Mouse (Mus musculus) small intestine, adult 2 months (tissue): Measurements from ENCODE around the gene Wdr6. TPM values are rescaled to one million over a fixed set of nuclear protein-coding genes. Genes with fewer than 3 reads are reported as not detected.

ENCODE experiments used
- H3K27ac ChIP-seq: fragments of 200-500 bp; 2 replicates; pipeline ENCODE4 v1.5.1; 2012; ENCODE audit warnings: low read depth, low read length, control low read depth, inconsistent platforms; ENCODE audit not compliant: insufficient read depth
- H3K27me3 ChIP-seq: fragments of 200-500 bp; 2 replicates; pipeline ENCODE4 v1.6.1; 2012; ENCODE audit warnings: mild to moderate bottlenecking, moderate library complexity, low read length, inconsistent platforms; ENCODE audit not compliant: control insufficient read depth, insufficient read depth
- H3K36me3 ChIP-seq: fragments of 200-500 bp; 2 replicates; pipeline ENCODE4 v1.6.1; 2012; ENCODE audit warnings: mild to moderate bottlenecking, low read length, control low read depth, inconsistent platforms; ENCODE audit not compliant: control insufficient read depth, insufficient read depth
- H3K4me1 ChIP-seq: fragments of 200-500 bp; 2 replicates; pipeline ENCODE4 v1.6.1; 2012; ENCODE audit warnings: low read length, inconsistent platforms, mixed read lengths; ENCODE audit not compliant: control insufficient read depth, insufficient read depth, insufficient read length
- H3K4me3 ChIP-seq: fragments of 200-500 bp; 2 replicates; pipeline ENCODE4 v1.5.1; 2012; ENCODE audit warnings: low read depth, mild to moderate bottlenecking, control low read depth, inconsistent platforms, low read length, moderate library complexity
- CTCF ChIP-seq: fragments of 200-500 bp; IDR thresholded peaks from 2 replicates; pipeline ENCODE4 v1.5.1; 2012; ENCODE audit warnings: low read depth, mild to moderate bottlenecking, control low read depth, inconsistent platforms, low read length, moderate library complexity, mixed read lengths; ENCODE audit not compliant: insufficient replicate concordance, insufficient read length; ENCODE audit errors: extremely low read depth
- POLR2A ChIP-seq: fragments of 200-500 bp; IDR thresholded peaks from 2 replicates; pipeline ENCODE4 v1.6.1; 2012; ENCODE audit warnings: low read depth, mild to moderate bottlenecking, control low read depth, inconsistent platforms, low read length, moderate library complexity
- WGBS: fragments of 180-500 bp; shearing (Covaris S2); methylation state at CpG from one replicate; pipeline ENCODE4 v1.1.7; 2018; 5-methylcytosine and 5-hydroxymethylcytosine counted together
- polyA plus RNA-seq: library from polyadenylated mRNA; depleted of rRNA; stranded (reverse); fragments of >200 nt; gene quantifications from 2 replicates; pipeline ENCODE4 v1.2.3, GENCODE M21; 2012

Wdr6 gene
- polyA plus RNA-seq, 1 experiment: 15.9 TPM

- 21% methylated on average over 4 of the region's 4 CpGs for WGBS
- TF ChIP-seq CTCF (no peak), POLR2A (no peak)
- no peak overlapping the region for H3K4me3 ChIP-seq
- no peak overlapping the region for H3K27ac ChIP-seq
- H3K27me3 ChIP-seq: no peaks in the 10 kb centered on the region
- H3K36me3 ChIP-seq: peaks cover 31% of the 10 kb centered on the region
- H3K4me1 ChIP-seq: peaks cover 1% of the 10 kb centered on the region
Measured at GRCm38 (mm10) chr9:108601986-108602385, 23.4 kb upstream of the Wdr6 start.

DNA sequence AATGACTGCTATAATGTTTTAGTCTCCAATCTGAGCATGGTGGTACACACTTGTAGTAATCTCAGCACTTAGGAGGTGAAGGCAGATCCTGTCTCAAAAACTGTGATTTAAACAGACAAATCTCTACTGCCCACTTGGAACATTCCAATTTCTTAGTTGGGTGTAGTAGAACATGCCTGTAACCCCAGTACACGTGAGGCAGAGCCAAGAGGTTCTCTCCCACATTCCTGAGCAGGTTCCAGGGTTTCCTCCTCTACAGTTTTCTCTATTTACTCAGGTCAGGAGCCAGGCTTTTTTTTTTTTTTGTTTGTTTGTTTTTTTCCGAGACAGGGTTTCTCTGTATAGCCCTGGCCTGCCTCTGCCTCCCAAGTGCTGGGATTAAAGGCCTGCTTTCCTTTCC lies 21.5 kb upstream of the Wdr6 start:
- Histone ChIP-seq H3K27ac (no peak overlapping the region), H3K4me1 (peaks cover 3% of the 10 kb centered on the region), H3K4me3 (no peak overlapping the region), H3K36me3 (peaks cover 17% of the 10 kb centered on the region), H3K27me3 (no peaks in the 10 kb centered on the region)
- 11% methylated on average over 2 of the region's 2 CpGs for WGBS
- TF ChIP-seq POLR2A (no peak), CTCF (no peak)

DNA sequence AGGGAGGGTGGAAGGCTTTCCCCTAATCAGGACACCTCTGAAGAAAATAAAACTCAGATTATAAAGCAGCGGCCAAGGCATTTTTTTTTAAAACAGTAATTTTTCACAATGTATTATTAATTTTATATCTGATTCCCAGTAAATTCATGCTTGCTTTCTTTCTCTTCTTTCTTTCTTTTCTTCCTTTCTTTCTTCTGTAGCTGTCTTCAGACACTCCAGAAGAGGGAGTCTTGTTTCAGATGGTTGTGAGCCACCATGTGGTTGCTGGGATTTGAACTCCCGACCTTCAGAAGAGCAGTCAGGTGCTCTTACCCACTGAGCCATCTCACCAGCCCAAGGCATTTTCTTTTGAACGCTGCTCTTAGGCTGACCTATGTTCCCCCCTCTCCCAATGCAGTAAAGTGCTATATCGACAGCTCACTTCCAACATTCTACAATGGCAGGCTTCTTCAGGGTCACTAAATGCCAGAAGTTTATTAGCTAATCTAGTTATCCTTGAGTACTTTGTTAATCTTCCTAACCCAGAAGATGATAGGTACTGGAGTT lies 20.6 kb upstream of the Wdr6 start:
- Histone ChIP-seq H3K27ac (no peak overlapping the region), H3K4me1 (peaks cover 3% of the 10 kb centered on the region; the same call in 1 of the 2 replicates), H3K36me3 (peaks cover 11% of the 10 kb centered on the region), H3K27me3 (no peaks in the 10 kb centered on the region), H3K4me3 (no peak overlapping the region)
- TF ChIP-seq POLR2A: no peak
- no peak for TF ChIP-seq CTCF
- WGBS: 72% methylated on average over 4 of the region's 4 CpGs

DNA sequence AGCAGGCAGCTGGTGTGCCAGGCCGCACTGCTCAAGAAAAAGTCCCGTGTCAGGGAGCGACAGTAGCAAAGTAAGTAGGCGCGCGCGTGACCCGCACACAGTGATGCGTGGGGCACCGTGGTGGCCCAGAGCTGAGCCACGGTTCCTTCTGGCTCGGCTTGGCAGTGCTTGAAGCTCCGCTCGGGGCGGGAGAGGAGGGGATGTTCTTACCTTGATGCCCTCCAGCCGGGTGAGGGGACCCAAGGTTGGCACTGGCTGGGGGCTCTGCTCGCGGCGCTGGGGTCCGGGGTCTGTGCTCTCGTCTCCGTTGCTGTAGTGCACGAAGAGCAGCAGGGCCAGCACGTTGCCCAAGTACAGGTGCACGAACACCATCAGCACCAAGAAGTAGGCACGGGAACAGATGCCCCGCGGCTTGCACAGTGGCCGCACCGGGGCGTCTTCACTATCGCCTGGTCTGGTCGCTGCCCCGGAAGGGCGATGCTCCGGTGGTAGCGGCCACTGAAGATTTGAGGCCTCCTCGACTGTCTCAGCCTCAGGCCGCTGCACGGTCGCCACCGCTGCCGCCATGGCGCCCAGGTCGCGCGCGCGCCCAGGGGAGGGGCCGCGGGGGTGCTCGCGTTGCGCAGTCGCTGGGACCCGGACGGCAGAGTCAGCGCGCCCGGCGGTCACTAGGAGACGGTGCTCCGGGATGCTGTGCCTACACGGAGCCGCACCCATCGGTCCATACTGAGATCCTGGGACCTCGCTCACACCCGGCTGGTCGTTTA lies 18.6 kb upstream of the Wdr6 start, which contains the start of gene P4htm:
Gene P4htm, minus strand, starts transcription at position 670 of the 767 bp plus-strand sequence.
- 4% methylated on average over 69 of the region's 69 CpGs for WGBS

DNA sequence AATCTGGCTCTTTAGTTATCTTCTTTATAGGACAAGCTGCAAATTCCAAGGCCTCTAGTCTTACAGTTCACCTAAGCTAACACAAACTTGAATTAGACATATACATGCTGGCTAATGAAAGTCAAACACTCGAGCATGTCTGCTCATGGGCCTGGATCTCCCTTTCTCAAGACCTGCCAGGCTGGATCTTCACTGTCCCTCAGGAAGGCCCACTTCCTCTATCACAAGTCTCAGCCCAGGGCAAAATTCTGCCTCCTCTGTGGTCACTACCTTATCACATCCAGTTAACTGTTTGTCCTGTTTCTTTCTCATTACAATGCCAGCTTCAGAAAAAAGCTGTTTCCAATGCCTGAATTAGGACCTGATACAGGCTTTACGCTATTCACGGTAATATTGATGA lies 15.8 kb upstream of the Wdr6 start:
- no peaks in the 10 kb centered on the region for H3K36me3 ChIP-seq
- TF ChIP-seq CTCF: no peak
- no peak for TF ChIP-seq POLR2A
- no peaks in the 10 kb centered on the region for H3K27me3 ChIP-seq
- H3K27ac ChIP-seq: no peak overlapping the region
- no peak overlapping the region for H3K4me3 ChIP-seq
- 71% methylated on average over 3 of the region's 3 CpGs for WGBS
- peaks cover 3% of the 10 kb centered on the region; the same call in 1 of the 2 replicates for H3K4me1 ChIP-seq

More for the DNA sequence above, 18.6 kb upstream of the Wdr6 start, which contains the start of gene P4htm:
- Histone ChIP-seq H3K27ac (no peak within 1 kb of the TSS), H3K4me3 (peak within 1 kb of the TSS; percentile 64), H3K36me3 (no peaks in the 10 kb centered on the region), H3K27me3 (no peaks in the 10 kb centered on the region), H3K4me1 (peaks cover 3% of the 10 kb centered on the region; the same call in 1 of the 2 replicates)
- no peak for TF ChIP-seq POLR2A
- no peak for TF ChIP-seq CTCF

- no peaks in the 10 kb centered on the region for H3K4me1 ChIP-seq
- TF ChIP-seq CTCF: no peak
- no peak for TF ChIP-seq POLR2A
- 84% methylated on average over 4 of the region's 4 CpGs for WGBS
- H3K36me3 ChIP-seq: no peaks in the 10 kb centered on the region
- no peak overlapping the region for H3K27ac ChIP-seq
- H3K4me3 ChIP-seq: no peak overlapping the region
- no peaks in the 10 kb centered on the region for H3K27me3 ChIP-seq
Measured at GRCm38 (mm10) chr9:108591462-108591861, 12.9 kb upstream of the Wdr6 start.

GRCm38 (mm10) chr9:108589229-108589628 lies 10.7 kb upstream of the Wdr6 start:
- H3K27ac ChIP-seq: no peak overlapping the region
- no peak for TF ChIP-seq CTCF
- TF ChIP-seq POLR2A: no peak
- H3K27me3 ChIP-seq: no peaks in the 10 kb centered on the region
- no peaks in the 10 kb centered on the region for H3K4me1 ChIP-seq
- no peaks in the 10 kb centered on the region for H3K36me3 ChIP-seq
- H3K4me3 ChIP-seq: no peak overlapping the region
- 72% methylated on average over 5 of the region's 5 CpGs for WGBS
